Mouse (Mus musculus) telencephalon, adult 2 months (tissue): Measurements from ENCODE around the gene Urah.

Experiments
- DNase-seq: peaks from one replicate; pipeline ENCODE4 v3.0.0-alpha.2; 2011; ENCODE audit warnings: low read depth, low spot score

The Urah gene

DNA sequence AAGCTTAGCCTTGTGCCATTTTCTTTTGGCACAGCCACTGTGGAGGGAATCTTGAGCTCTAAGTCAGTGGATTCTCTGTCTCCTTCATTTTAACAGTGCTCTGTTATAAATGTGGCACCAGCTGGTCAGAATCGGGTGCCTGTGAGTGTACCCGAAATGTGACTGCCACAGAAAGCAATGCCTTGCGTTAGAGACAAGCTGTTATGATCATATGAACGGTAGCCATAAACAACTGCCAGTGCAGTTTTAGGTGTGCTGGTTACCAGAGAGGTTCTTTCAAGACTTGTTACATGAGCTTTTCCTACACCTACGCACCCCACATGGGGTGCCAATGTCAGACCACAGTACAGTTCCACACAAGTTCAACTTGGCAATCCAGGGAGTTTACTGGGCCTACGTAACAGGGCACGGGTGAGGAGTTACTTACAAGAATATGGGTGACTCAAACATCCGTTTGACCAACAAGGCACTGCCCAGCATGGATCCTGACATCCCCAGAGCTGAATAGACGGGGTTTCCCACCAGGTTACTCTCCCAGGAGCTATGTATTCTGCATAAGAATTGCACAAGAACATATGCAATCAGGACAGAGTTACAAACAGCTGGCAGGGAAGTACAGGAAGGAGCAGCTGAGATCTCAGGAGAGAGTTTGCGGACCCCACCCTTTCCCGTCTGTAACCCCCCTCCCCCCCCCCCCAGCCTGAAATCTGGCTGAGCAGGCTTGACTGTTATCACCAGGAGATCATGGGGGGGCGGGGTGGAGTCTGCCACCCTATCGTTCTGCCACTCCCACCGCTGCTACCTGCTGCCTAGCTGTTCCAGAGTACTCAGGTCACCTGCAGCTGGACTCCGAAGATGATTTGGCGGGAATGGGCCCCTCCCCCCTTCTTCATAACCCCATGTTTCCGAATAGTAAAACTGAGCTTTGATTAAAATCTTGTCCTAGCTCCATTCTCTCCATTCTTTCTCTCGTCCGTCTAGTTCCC lies 6.2 kb downstream of the Urah start:
- DNase-seq, result peak; percentile 41

DNA sequence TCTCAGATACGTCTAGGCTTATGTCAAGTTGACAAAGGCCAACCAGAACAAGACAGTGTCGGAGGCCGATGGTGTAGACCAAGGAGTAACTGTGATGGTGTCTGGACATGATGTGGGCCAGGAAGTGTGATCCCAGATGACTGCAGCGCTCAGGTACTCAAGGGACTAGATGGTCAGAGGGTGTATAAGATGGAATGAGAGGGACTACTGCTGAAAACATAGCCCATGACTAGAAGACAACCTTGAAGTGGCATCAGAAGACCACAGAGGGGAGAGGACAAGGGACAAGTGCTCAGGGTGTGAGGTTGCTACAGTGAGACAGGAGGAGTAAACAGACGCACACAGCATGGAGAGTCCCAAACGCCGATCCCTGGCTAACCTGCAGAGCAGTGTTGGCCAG lies 9.0 kb downstream of the Urah start:
- no peak for DNase-seq

DNA sequence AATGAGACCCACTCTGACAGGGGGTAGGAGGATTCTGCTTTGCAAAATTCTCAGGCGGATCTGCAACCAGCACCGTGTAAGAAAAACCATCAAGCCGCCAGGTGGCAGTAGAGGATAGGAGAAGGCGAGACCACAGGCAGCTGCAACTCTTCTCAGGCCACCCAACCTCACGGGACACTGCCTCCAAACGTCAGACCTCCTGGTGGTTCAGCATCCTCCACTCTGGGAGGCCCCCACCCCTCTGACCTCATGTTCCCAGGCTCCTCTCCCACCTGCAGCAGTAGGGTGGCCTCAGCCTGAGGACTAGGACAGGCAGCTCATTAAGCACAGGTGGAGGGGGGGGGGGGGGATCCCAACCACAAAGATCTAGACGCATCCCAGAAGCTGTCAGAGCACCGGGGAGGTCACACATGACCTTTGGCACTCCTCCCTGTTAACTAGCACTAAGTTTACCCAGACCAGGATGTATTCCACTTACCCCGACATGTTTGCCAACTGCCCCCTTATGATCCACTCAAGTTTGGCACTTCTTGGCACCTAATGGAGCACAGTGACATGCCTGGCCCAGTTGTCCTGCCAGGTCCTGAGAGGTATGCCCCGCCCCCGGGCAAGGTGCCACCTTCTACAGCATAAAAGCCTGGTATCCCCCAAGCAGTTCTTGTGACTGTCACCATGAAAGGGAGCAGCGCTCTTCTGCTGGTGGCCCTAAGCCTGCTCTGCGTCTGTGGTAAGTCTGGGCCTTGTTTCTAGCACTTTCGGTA lies 10.3 kb downstream of the Urah start, which contains the start of gene Scgb1c1:
TSS of gene Scgb1c1 (plus strand) at position 643 of the 761 bp plus-strand sequence.
- peak; percentile 68 for DNase-seq

DNA sequence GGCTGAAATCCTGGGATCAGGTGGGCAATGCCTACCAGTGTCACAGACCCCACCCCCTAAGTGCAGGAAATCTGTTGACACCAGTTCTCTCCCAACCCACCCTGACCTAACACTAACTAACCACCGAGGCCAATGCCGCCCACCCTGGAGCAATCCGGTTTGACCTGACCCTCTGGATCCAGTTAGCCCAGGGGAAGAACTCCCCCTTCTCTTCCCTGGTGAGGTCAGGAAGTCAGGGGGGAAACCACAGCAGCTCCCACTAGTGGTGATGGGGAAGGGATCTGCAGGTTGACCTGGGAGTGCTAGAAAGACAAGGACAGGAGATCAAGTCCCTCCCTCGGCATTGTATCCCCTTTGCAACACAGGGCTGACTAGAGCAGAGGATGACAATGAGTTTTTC lies 10.9 kb downstream of the Urah start:
- no peak for DNase-seq

DNA sequence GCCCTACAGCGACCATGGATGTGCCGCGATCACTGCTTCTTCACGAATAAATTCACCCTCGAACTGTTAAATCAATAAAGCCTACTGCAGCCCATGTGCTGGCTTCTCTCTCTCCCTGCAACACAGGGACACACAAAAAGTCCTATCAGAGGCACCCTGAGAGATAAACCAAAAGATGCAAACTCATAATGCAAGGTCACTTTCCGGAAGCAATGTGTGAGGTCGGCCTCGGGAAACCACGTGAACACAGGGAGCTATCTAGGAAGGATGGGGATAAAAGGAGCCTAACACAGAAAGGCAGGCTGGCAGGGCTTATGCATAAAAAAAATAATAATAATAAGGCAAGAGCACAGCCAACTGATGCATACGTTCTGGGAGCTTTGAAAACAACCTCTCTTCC lies 11.9 kb downstream of the Urah start:
- no peak for DNase-seq

DNA sequence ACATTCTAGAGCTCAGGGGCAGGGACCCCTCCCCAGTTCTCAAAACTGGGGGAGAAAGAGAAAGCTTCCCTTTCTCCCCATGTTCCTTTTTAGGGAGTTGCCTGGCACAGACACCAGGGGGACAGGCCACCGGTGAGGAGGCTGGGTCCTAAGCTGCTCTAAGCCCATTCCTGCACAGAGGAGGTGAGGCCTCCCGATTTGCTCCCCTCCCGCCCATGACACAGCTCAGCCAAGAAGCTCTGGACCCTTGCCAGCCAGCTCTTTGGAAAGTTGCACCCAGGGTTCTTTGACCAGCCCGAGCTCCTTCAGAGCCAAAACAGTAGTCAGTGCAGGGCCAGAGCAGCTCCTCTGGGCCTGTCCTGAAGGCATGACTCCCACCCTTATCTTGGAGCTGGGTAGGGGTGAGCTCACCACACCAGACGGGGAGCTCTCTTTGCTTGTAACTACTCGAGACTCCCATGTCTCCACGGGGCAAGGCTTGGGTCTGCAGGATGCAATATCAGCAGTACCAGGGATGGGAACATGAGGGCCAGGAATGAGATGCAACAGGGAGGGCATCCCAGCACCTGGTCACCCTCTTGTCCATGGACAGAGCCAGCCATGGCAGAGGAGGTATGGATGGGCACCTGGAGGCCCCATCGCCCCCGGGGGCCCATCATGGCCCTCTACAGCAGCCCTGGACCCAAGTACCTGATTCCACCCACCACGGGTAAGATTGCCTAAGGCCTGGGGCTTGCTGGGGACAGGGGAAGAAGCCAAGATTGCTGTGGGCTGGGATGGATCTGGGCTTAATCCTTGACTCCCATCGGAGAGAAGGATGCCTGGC lies 13.2 kb downstream of the Urah start, which contains the start of gene Odf3:
TSS of gene Odf3 (plus strand) at position 51 of the 826 bp plus-strand sequence.
- no peak for DNase-seq

DNA sequence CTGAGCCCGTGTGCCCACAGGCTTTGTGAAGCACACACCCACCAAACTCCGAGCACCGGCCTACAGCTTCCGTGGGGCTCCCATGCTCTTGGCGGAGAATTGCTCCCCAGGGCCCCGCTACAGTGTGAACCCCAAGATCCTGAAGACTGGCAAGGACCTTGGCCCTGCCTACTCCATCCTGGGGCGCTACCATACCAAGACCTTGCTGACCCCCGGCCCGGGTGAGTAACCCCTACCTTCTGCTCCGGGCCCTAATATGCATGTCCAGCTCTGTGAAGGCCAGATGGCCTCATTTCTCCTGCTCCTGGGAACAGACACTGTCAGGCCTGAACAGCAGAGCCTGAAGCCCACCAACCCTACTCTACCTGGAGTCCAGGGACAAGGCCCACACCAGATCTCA lies 13.8 kb downstream of the Urah start:
- no peak for DNase-seq

DNA sequence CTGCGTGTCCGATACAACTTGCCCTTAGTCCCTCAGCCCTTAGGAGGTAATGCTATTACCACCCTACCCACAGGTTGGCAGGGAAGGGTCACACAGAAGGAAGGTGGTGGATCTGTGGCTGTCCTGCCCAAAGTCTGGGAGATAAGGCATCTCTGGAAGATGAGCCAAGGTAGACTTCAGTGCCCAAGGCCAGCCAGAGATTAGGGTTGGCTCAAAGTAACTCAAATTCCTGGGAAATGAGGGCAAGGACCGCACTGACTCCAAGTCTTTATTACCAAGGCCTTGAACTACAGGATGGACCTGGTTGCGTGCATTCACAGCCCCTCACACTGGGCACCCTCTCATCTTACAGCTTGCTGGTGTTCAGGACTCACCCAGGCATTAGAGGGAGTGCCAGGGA lies 17.1 kb downstream of the Urah start:
- no peak for DNase-seq

DNA sequence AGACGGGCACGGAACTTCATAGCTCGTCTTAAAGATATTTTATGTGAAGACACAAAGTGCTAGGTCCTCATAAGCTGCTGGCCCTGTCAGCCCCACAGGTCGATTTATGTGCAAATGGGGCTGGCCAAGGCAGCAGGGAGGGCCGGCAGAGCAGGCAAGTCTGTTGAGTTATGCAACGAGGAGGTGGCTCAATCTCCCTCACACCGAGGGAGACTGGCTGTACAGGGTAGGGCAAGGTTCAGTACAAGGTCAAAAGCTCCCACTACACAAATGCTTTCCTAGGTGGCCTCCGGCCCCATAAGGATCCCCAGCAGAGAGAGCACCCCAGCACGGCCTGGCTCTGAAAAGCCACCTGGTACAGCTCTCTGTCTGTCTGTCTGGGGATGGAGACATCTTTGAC lies 18.6 kb downstream of the Urah start:
- no peak for DNase-seq

DNA sequence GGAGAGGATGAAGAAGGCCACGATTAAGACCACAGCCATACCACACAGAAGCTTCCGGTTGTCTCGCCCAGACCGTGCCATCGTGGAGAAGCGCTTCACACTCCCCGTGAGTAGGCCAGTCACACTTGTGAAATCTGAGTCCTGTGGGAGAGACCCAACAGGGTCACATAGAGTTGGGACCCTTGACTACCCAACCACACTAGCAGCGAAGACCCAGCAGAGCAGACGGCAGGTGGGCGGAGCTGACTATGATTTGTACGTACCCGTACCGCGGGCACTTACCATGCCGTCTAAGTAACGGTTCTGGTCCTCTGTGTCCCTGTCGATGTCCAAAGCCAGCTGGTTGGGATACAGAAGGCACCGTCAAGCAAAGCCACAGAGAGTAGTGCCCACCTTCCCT lies 19.7 kb downstream of the Urah start:
- no peak for DNase-seq

DNA sequence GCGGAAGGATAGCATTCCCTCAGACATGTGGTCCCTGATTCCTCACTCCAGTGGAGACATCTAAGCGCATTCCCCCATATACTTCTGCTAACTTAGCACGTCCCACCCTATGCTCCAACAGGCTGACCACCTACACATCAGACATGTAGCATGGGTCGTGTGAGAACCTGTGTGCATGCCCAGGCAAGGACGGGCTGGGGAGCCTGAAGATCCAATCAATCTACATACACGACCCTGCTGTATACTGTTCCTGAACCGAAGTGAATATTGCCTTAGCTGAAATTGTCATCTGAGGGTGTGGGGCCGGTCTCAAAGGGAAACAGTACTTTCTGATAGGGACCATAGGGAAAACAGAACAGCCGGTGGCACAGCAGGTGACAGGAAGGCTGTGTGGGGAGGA lies 20.4 kb downstream of the Urah start:
- DNase-seq, result no peak

DNA sequence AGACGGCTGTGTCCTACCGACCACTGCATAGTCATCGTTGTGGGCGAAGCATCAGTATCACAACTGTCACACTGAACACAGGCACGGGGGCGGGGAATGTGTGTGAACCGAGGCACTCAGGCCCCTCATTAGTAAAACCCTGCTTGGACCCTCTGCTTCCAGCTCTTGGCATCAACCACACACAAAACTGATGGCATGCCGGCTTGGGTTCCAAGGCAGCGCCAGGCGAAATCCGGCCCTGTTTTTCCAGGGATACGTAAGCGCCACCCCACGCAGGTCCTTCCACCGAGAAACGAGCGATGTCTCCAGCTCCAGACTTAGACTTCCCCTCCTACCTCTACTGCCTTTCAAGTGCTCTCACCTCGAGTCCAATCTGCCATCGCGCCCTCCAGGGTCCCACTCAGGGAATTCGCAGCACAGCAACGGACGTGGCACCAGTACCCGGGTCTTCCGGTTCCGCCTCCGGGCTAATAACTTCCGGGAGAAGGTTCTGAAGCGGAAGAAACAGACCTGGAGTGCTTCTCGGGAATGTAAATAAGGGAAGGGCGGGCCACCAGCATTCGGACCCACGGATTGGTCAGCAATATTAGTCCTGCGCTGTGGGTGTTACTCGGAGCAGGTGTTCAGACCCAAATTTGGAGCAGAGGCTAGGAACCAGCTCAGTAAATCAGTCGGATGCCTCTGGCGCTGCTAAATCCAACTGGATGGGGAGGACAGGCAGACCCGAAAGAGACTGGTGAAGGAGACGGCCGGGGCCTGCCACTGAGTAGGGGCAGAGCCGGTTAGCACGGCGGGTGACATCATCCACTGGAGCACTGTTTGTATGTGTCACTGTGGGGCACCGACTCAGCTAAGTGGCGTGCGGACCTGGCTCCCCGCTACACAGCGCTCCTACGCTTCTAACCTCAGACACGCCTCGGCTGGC lies 21.3 kb downstream of the Urah start, which contains the start of gene Gm45785:
TSS of gene Gm45785 (minus strand) at position 472 of the 925 bp plus-strand sequence.
- peak; percentile 96 for DNase-seq

DNA sequence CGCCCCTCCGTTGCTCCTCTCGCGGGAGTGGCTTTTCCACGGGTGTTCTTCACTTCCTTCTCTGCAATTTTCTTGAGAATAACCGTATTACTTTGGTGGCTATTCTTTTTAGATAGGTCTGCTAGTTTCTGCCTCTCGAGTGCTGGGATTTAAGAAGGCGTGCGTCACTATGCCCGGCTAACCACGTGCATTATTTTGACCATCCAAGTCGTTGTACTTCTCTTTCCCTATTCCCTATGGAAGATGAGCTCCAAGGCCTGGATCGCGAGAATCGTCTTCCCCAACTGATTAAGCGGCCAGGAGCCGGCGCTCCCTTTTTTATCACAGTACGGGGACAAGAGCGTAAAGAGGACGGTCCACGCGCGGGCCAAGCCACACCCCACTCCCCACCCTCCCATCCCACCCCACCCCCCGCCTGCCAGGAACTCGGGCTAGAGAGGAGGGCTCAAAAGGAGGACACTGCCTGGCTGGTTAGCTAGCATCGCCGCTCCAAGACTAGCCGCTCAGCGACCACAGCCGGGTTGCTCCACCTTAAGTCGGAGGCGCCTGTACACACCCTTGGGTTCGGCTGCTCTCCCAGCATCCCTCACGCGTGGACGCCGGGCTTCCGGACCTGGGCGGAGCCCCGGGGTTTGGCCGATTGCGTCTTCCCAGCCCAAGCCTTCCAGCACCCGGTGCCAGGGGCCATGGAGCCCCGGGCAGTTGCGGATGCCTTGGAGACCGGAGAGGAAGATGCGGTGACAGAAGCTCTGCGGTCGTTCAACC lies 22.1 kb downstream of the Urah start, which contains the start of gene Ric8a:
TSS of gene Ric8a (plus strand) at position 173 of the 765 bp plus-strand sequence.
- peak; percentile 85 for DNase-seq

DNA sequence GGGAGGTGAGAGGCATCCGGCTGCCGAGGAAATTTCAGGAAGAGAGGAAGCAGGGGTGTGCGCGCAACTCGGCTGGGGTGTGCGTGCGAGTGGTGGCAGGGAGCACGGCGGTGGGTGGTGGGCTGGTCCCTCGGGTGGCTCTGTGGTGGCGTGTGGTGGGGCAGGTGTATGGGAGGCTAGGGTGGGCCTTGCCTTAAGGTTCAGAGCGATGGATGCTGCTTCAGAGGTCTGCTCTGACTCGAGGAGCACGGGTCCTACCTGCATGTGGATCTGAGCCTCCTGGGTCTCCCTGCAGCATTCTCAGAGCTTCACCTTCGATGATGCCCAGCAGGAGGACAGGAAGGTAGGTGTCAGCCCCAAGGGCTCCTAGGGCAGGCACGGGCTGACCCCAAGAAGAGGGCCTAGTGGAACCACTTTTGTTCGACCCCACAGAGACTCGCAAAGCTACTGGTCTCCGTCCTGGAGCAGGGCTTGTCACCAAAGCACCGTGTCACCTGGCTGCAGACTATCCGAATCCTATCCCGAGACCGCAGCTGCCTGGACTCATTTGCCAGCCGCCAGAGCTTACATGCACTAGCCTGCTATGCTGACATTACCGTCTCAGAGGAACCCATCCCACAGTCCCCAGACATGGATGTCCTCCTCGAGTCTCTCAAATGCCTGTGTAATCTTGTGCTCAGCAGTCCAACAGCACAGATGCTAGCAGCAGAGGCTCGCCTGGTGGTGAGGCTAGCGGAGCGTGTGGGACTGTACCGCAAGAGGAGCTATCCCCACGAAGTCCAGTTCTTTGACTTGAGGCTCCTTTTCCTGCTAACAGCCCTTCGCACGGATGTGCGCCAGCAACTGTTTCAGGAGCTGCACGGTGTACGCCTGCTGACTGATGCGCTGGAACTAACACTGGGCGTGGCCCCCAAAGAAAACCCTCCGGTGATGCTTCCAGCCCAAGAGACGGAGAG lies 23.0 kb downstream of the Urah start, which contains the start of gene Bet1l:
TSS of gene Bet1l (minus strand) at position 28 of the 956 bp plus-strand sequence.
- DNase-seq, result no peak

DNA sequence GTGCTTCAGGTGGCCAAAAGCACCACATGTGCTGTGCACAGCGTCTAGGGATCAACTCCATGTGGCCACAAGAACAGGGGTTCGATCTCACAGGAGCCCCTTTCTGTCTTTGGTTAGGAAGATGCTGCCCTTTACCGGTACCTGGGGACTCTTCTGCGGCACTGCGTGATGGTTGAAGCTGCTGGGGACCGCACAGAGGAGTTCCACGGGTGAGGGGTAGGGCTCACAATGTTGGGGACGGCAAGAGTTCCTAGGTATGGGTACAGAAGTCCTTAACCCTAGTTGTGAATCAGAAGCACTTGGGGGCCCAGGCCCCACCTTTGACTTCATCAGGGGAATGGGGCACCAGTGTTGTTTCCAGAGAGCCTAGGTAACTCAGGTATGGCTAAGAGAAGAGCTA lies 23.9 kb downstream of the Urah start:
- DNase-seq, result no peak

DNA sequence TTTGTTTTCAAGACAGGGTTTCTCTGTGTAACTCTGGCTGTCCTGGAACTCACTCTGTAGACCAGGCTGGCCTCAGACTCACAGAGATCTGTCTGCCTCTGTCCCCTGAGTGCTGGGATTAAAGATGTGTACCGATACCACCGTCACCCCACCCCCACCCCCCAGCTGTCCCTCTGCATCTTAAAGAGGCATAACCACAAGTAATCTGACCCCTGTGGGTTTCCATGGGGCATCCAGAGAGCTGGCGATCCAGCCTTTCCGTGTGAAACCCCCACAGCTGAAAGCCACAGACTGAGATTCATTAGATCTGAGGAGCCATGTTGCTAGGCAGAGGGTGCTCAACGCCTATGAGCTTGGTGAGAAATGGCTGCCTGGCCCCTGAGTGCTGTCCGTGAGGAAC lies 25.2 kb downstream of the Urah start:
- DNase-seq, result no peak

DNA sequence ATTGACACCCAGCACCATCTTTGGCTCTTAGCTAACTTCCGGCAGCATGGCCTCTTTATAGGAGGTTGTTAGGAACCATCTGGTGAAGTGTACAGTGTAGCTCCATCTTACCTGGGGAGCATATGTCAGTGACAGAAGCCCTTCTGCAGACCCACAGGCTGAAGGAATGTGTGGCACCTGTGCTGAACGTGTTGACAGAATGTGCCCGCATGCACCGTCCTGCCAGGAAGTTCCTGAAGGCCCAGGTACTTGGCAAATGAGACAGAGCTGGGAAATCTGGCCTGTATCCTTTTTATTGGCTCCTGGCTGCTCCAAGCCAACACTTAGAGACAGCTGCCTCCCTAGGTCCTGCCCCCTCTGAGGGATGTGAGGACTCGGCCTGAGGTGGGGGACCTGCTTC lies 25.9 kb downstream of the Urah start:
- DNase-seq, result no peak

DNA sequence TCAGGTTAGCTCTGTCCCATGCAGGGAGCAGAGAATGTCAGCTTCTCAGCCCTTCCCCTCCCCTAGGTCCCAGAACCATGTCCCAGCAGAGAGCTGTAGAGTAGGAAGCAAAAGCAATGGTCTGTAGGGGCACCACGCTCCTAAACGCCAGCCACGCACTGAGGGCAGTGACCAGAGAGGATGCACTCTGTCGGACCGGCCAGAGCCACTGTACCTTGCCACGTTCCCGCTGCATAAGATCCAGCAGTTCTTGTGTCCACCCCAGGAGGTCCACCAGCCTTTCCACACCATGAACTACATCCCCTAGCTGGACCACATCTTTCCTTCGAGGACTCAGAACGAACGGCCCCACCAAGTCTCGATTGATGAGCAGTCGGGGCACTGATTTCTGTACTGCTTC lies 29.9 kb downstream of the Urah start:
- DNase-seq, result no peak
